Comparison of ENCODE assay signal across 20 mouse cellular contexts in genomic region chr6:83490622-83491021, GRCm38 (mm10). TPM values are rescaled to one million over a fixed set of nuclear protein-coding genes. Genes with fewer than 3 reads are reported as not detected.
"Had no signal": no experiment of that assay in that cellular context is flagged by ENCODE, and none has a peak within 500 bp of the region (broad histone marks: within the 10 kb centered on the region; RNA-seq: fewer than 3 reads in every experiment).

No protein-coding gene starts in this region.

- H3K27me3 ChIP-seq: liver, embryonic 12.5 days; lung, embryonic 15.5 days; midbrain, embryonic 13.5 days; midbrain, embryonic 15.5 days; neural tube, embryonic 13.5 days; neural tube, embryonic 15.5 days had no signal

- H3K4me1 ChIP-seq: liver, embryonic 12.5 days; midbrain, embryonic 10.5 days; midbrain, embryonic 13.5 days; midbrain, embryonic 15.5 days; neural tube, embryonic 13.5 days; neural tube, embryonic 15.5 days had no signal

- H3K4me3 ChIP-seq: liver, embryonic 12.5 days; lung, embryonic 15.5 days; midbrain, embryonic 10.5 days; midbrain, embryonic 13.5 days; midbrain, embryonic 15.5 days; neural tube, embryonic 13.5 days; neural tube, embryonic 15.5 days had no signal

- DNase-seq: lung, postnatal 10 days; retina, postnatal 1 day; right cerebral cortex, adult 18-20 months; right cerebral cortex, postnatal 25 days; right cerebral cortex, postnatal 4 days; spleen, adult 18-20 months; thymus, adult 18-20 months; thymus, postnatal 14 days; thymus, postnatal 4 days had no signal

- H3K9ac ChIP-seq: liver, embryonic 12.5 days; liver, embryonic 14.5 days; lung, embryonic 15.5 days; midbrain, embryonic 13.5 days; midbrain, embryonic 15.5 days; neural tube, embryonic 13.5 days; neural tube, embryonic 15.5 days had no signal

- H3K4me2 ChIP-seq: liver, embryonic 12.5 days; lung, embryonic 15.5 days; midbrain, embryonic 13.5 days; midbrain, embryonic 15.5 days; neural tube, embryonic 13.5 days; neural tube, embryonic 15.5 days had no signal

- H3K27ac ChIP-seq: liver, embryonic 12.5 days; liver, embryonic 14.5 days; lung, embryonic 15.5 days; midbrain, embryonic 10.5 days; midbrain, embryonic 13.5 days; midbrain, embryonic 15.5 days; neural tube, embryonic 13.5 days; neural tube, embryonic 15.5 days had no signal

- H3K9me3 ChIP-seq: liver, embryonic 12.5 days; lung, embryonic 15.5 days; midbrain, embryonic 10.5 days; midbrain, embryonic 13.5 days; midbrain, embryonic 15.5 days; neural tube, embryonic 13.5 days; neural tube, embryonic 15.5 days had no signal

- ATAC-seq: liver, embryonic 12.5 days; midbrain, embryonic 13.5 days; midbrain, embryonic 15.5 days had no signal

RNA-seq across cellular contexts. Expression of gene Actg2, which starts 45.4 kb away (rescaled TPM):
- total RNA-seq: megakaryocyte, adult 5-6 weeks; megakaryocyte-erythroid progenitor cell, adult 5-6 weeks; monocyte, adult 5-6 weeks had no signal
